Mouse (Mus musculus) 416B (cell line): ENCODE data around the gene Dnajc8.
A peak's percentile ranks its signal among the peaks of the same experiment; 100 is the strongest.

ENCODE experiments used
- DNase-seq: peaks from one replicate; pipeline ENCODE4 v3.0.0; 2011; ENCODE audit warnings: low read depth

Gene Dnajc8

DNA sequence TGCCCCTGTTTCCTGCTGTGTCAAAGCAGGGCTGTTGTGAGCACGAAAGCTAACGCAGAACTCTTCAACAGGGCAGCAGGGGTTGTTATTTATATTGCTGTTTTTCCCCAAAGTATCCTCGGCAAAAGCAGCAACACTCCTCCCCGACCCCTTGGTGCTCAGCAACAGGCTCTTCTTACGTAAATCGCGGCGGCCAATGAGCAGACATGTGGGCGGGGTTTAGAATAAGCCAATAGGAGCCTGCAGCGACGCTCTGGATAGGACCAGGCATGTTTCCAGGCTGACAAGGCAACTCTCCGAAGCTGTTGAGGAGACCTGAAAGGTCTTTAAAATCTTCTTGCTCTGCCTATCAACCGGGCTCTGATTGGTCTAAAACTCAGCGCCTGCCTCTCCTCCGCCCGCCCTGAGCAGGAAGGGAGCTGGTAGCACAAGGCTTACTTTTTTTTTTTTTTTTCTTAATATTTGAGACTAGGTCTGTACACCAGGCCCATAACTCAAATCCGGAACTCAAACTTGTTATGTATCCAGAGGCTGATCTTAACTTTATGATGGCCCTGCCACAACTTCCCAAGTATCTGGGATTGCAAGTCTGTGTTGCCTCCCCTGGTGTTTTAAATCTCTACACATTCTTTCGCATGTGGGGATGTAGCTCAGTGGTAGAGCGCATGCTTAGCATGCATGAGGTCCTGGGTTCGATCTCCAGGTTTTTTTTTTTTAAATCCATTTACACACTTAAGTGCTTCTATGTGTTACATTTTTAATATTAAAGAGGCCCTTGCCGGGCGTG, 19.8 kb upstream of the Dnajc8 start:
- DNase-seq = peak; percentile 100

DNA sequence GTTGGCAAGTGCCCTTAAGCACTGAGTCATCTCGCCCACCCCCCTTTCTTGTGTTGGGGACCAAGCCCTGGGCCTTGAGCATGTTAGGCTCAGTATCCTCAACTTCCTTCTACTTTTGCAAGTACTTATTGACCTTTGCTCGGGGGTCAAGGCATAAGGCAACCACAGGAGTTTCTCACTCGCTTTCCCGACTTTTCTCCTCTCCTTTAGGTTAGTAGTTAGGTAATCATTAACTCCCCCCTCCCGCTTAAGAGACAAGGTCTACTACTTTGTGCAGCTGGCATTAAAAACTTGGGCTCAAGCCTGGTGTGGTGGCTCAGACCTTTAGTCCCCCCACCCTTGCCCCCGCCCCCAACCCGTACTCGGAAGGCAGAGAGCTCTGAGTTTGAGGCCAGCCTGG, 17.3 kb upstream of the Dnajc8 start:
- no peak for DNase-seq

DNA sequence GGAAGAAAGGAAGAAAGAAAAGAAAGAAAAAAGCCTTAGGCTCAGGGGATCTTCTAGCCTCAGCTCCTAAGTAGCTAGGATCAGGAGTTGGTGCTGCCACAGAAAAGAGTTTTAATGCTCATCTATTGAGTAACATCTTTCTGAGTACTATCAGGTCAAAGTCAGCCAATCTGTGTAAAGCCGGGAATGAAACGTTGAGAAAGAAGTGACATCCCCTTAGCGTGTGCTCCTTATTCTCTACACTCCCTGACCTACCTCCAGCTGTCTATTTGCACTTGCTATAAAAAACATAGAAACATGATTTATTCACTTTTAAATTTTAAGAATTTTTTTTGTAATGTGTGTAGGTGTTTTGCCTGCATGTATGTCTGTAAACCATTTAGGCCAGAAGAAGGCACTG, 16.2 kb upstream of the Dnajc8 start:
- DNase-seq = no peak

DNA sequence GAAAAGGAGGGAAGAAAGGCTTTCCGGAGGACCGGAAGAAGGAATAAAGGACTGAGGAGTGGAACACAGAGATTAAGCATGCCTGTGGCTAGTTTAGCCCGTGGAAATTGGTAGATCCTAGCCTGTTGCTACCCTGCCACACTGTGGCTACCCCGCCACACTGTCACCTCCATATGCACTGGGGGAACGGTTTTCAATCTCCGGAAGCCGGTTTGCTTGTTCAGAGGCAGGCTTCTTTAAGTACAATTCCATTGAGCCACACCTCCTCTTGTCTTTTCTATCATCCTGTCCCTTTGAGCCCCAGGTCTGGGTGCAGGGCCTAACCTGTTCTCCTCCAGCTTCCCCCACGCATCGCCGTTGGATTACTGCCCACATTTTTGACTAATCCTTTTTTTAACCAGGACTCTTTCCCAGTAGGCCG, 11.0 kb upstream of the Dnajc8 start:
- DNase-seq = no peak

DNA sequence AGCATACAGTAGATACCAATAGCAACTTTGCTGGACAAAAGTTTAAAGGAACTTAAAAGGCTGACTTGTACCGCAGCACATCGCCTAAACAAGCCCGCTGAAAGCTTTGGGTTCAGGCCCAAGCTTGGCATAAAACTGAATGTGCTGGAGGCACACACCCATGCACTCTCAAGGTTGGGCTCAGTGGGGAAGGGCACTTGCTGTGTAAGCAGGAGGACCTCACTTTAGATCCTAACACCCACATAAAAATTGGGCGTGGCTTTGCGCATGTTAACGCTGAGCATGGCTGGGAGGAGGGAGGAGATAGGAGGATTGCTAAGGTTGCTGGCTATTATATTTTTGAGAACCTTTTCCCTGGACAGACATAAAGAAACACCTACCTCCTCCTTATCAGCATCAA, 10.5 kb upstream of the Dnajc8 start:
- no peak for DNase-seq

DNA sequence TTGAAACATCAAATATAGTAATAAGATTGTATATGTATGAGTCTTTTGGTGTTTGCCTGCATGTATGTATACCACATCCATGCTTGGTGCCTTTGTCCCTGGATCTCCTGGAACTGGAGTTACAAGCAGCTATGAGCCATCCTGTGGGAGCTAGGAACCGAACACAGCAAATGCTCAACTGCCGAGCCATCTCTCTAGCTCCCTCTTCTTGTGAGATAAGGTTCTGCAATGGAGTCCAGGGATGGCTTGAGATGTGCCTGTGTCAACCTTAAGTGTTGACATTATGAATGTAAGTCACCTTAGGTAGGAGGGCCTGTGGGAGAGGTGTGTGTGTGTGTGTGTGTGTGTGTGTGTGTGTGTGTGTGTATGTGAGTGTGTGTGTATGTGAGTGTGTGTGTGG, 8.7 kb upstream of the Dnajc8 start:
- peak; percentile 73 for DNase-seq

DNA sequence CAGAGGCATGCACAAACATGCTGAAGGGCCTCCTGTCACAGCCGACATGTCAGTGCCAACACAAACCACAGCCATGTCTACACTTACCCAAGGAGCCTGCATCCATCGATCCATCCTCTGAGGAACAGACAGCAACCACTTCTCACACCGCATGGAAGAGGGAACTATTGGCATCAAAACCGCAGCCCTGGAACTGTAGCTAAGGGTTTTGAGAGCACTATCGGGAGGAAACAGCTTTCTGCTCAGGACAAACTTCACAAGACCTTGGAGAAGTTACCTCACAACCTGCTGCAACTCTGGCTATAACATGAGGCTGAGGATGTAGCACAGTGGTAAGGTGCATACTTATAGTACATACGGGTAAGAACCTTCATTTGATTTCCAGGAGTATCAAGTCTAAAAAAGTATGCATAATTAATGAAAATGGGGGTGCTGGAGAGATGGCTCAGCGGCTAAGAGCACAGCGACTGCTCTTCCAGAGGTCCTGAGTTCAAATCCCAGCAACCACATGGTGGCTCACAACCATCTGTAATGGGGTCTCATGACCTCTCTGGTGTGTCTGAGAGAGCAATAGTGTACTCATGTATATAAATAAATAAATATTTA, 7.3 kb upstream of the Dnajc8 start:
- DNase-seq = peak; percentile 64

DNA sequence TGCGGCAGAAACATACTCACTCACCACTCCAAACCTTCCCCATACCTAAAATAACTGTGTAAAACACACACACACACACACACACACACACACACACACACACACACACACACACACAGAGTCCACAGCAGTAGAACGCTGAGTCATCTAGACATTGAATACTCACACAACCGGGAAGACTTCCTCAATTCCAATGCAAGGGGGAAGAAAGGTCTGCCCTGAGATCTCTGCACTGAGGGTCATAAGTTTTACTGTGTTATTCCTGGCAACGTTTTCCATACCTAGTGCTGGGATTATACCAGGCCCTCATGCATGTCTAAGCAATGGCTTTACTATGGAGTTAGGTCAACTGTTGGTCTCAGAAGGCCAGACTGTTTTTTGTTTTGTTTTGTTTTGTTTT, 6.0 kb upstream of the Dnajc8 start:
- DNase-seq = peak; percentile 84

DNA sequence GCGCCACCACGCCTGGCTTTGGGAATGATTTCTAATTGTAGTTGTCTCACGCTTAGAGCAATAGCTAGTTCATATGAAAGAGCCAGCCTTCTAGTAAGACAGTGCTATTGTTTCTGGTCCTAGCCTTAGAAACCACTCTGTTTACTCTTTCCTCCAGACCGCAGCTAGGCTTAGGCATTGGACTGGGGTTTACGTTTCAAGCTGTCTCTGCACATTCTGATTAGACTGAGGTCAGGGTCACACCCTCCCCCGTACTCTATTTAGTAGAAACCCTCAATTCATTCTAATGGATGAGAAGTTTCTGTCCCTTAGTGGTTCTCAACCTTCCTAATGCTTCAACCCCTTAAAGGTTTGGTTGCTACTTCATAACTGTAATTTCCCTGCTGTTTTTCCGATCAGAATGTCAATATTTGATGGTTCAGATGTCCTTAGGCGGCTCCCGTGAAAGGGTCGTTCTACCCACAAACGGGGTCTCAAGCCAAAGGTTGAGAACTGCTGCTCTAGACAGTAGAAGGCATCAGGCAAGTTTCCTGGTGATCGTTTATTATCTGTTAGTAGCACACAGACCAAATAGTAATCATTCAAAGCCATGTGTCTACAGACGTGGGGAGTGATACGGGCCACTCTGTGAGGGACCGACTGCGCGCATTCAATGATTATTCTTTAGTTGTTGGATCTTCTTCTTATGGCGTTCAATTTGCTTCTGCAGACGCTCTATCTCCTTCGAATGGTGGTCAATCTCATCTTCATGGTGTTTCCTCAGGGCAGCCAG, 5.1 kb upstream of the Dnajc8 start:
- no peak for DNase-seq

DNA sequence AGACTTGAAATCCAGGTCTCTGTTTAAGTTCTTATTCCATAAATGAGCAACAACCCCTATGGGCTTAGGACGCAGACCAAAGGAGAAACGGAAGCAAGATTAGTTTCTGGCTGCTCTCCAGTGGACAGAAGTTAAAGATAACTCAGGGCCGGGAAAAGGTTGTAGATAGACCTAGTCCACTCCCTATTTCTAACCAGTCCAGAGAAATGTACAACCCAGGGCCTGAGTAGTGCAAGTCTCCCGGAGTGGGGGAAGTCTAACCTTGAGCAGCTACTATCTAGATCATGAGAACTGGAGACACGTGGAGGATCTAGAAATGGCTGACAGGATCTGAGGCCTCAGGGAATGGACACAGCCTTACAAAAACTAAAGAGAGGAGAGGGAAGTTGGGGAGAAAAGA, 2.9 kb upstream of the Dnajc8 start:
- DNase-seq = peak; percentile 70

DNA sequence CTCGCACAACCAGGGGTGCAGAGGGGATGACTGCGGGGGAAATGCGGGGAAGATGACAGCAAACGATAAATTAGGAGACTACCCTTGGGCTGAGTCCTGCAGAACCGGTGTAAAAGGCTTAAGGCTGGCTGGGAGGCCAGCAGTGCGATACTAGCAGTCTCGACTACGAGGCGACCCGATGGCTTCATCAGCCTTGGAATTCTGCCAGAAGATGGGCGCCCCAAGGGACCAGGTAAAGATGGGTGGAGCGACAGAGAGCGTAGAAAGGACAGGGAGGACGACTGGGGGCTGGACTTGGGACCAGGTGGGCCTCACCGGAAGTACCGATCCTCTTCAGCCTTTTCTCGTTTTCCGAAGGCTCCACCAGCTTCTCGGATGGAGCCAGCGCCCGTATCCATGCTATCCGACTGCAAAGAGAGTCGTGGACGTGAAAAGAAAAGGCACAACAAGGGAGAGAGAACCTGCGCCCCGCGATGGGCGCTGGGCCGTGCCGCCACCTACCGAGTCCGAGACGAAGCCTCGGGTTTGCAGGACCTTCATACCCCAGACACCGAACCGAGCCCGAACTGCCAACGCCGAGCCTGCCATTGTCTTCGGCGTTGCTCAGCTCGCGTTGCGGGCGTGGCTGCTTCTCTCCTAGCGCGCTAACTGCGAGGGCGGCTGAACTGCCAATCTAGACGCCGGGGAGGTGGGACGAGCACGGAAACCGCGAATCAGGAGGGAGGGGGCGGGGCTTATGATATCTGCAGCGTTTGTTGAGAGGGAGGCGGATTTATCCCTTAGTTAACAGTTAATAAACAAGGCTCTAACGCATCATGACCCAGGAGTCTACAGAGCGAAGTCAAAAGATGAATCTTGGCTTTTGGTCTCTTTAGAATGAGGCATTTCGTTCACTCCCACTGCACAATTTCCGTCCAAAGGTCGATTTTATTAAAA, 2.1 kb upstream of the Dnajc8 start, which contains the start of gene Atpif1:
Gene Atpif1 (minus strand): TSS at position 679 of the 936 bp plus-strand sequence.
- peak; percentile 97 for DNase-seq

DNA sequence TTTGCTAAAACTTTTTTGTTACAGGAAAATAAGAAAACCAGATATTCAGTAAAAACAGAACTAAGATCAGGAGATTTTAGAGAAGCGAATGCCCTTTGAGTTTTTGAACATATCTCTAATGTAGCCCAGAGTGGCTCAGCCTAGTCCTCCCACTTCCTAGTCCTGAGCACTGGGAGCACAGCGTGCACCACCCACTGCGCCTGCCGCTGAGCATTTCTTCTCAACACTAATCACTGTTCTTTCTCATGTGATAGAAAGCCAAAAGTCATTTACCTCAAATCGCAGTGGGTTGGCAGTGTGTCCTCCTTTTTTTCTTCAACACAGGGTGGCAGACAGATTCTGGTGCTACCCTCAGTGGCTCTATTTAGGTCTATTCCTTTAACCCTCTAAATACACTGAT, 4.1 kb downstream of the Dnajc8 start:
- no peak for DNase-seq

DNA sequence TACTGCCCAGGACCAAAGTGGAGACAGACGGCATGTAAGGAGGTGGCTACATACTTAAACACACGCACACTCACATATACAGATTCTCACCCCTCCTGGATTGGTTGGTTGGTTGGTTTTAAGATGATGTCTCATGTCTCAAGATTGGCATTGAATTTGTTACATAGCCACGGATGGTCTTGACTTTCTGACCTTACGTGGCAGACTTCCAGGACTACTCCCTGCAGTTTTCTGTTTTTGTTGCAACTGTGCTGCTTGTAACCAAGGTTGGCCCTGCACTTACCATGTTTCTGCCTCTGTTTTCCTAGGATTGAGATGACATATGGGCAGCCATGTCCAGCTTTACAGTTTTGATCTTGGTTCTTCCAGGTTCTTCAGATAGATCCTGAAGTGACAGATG, 6.1 kb downstream of the Dnajc8 start:
- no peak for DNase-seq

DNA sequence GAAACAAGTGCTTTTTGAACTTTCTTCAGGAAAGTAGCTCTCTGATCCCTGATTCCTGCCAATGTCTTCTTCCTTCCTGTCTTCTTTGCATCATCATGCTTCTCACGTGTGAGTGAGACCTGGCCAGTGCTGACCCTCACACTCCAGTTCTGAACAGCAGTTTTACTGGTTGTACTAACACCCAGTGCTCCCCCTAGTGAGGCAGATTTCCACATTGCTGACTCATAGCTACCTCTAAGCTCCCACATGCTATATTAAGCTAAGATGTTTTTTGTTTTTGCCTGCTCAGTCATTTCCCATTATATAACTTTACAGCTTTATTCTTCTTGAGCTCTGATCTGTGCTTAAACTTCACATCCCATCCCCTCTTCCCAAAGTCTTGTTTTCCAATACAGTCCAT, 7.4 kb downstream of the Dnajc8 start:
- DNase-seq = peak; percentile 77

DNA sequence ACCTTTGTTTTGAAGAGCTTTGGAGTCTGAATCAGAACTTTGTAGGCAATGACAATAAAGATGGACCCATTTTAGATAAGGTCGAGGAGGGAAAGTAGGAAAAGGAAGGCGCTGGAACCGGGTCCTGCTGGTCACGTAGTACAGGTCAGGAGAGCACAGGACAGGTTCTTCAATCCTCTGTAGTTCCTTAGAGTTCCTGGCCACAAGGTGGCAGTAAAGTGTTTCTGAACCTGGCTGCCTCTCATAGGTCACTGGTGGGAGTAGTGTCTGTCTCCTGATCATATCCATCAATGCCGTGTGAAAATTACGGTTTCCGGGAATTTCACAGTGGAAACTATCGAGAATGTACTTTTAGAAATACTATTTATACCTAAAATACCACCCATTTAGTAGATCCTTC, 10.5 kb downstream of the Dnajc8 start:
- peak; percentile 81 for DNase-seq

DNA sequence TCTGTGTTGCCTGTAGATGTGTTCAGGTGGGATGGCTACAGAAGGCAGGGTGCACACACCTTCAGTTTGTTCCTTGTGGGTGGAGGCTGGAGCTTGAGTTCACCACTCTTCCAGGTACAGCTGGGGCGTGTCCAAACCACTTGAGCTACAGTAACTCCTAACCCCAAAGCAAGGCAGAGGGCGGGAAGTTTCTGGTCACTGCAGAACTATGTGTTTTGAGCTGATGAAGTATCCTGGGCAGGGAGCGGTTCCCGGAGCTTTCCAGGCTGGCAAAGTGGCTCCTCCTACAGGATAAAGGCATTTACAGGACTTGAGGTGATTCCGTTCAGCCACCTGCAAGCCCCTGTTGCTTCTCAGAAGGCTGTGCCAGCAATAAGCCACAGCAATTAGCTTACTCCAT, 18.9 kb downstream of the Dnajc8 start:
- no peak for DNase-seq

DNA sequence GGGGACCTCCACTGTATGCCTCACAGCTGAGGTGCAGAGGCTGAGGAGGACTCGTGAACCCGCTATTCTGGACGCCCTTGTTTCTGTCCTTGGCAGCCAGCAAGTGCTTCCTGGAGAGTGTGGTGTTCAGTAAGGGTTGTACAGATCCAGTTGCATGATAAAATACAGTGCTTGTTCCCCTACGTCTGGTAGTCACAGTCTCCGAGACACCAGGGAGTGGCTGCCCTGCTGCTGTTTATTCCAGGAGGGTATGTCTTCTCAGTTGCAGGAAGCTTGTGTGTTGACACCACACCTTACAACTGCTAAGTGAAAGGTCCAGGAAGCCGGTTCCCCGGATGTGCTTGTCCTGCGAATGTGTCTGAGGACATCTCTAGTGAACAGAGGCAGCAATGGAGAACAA, 19.3 kb downstream of the Dnajc8 start:
- peak; percentile 34 for DNase-seq

DNA sequence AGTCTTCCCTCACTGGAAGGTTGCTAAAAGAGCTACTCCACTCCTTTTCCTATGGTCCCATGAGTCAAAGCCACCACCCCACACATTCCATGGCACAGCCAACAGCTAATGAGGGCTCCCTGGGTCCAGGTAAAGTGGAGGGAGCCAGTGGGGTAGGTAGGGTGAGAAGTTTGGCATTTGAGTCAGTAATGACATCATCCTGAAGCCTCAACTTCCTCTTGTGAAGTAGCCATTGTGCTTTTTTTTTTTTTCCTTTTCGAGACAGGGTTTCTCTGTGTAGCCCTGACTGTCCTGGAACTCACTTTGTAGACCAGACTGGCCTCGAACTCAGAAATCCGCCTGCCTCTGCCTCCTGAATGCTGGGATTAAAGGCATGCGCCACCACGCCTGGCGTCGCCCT, 20.2 kb downstream of the Dnajc8 start:
- DNase-seq = peak; percentile 45

DNA sequence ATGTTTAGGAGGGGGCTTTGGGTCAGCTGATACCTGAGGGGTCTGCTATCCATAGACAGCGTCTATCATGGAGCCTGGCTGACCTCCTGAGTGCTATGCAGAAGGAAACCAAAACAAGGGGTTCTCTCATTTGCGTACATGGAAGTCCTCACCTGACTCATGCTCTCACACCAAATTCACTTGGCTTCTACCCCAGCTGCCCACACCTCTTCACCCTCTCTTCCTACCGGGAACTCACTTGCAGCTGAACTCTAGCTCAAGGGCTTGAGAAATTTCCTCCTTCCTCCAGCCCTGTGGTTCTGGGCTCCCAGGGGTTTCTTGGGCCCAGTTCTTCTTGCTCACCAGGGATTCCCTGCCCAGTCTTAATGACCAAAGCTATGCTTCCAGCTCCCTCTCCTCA, 27.9 kb downstream of the Dnajc8 start:
- DNase-seq = peak; percentile 57

DNA sequence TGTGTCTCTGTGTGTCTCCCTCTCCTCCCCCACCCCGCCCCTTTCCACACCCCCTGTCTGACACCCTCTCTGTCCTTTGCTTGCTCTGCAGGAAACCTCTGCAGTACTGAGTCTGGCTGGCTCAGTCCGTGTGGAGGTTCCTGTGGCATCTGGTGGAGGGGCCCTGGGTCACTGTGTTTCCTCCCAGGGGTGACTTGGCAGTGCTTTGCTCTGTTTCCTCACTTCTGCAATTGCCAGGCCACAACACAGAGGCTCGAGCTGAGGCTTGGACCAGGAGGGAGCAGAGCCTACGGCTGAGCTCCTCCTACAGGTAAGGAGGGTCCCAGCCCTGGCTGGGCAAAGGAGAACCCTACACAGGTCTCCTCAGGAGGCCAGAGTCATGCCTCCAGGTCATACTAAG, 28.6 kb downstream of the Dnajc8 start, which contains the start of gene Ptafr:
Gene Ptafr (plus strand): TSS at position 103 of the 400 bp plus-strand sequence.
- peak; percentile 93 for DNase-seq

DNA sequence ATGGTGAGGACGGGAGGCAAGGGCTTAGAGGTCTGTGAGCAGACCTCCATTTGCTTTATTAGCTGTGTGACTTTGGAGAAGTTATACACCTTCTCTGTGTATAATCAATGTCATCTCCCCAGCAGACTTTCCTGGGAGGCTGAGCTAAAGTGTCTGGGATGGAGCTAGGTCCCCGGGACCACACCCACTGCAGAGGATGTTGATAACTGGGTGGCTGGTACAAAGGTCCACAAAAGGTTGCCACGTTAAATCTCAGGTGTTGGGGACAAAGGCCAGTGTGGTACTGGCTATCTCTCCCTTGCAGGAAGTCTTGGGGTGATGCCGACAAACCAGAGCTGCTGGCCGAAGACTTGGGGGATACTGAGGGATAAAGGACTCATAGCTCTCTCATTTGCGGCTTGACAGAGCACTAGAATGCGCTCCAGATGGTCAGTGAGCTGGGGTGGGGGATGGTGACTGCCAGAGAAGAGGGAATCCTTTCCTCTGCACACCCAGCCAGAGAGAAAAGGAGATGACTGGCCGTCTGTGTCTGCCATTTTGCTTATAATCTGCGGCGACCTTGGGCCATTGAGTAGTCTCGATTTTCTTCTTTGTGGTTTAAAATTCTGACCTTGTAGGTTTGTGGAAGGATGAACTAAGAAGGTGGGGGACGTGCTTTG, 29.9 kb downstream of the Dnajc8 start:
- no peak for DNase-seq
